Mouse (Mus musculus) liver, postnatal 0 days (tissue): ENCODE measurements around the gene Gm20696. TPM values are rescaled to one million over a fixed set of nuclear protein-coding genes. Genes with fewer than 3 reads are reported as not detected.

Experiments
- ATAC-seq: fragments of 200-750 bp; cut with Nextera tagmentation; 2 replicates; pipeline ENCODE4 v1.8.0; 2017; ENCODE audit warnings: mild to moderate bottlenecking, moderate library complexity
- DNase-seq: peaks from one replicate; pipeline ENCODE4 v3.0.0-alpha.2; 2016
- H3K27ac ChIP-seq: fragments of 300-500 bp; sonication (generic); 2 replicates; pipeline ENCODE4 v1.5.1; 2014; ENCODE audit warnings: antibody characterized with exemption, moderate library complexity, mild to moderate bottlenecking, low read depth
- H3K27me3 ChIP-seq: fragments of 300-500 bp; sonication (generic); 2 replicates; pipeline ENCODE4 v1.6.1; 2014; ENCODE audit warnings: low read length, control low read depth, mixed read lengths; ENCODE audit not compliant: insufficient read depth
- H3K36me3 ChIP-seq: fragments of 300-500 bp; sonication (generic); replicated peaks from 2 replicates; pipeline ENCODE4 v1.6.1; 2014; ENCODE audit warnings: mild to moderate bottlenecking, control low read depth, low read length, moderate library complexity, mixed read lengths; ENCODE audit not compliant: insufficient read depth
- H3K4me1 ChIP-seq: fragments of 300-500 bp; sonication (generic); 2 replicates; pipeline ENCODE4 v1.6.1; 2014; ENCODE audit warnings: antibody characterized with exemption, mild to moderate bottlenecking, control low read depth; ENCODE audit not compliant: insufficient read depth
- H3K4me2 ChIP-seq: fragments of 300-500 bp; sonication (generic); 2 replicates; pipeline ENCODE4 v1.6.1; 2014; ENCODE audit warnings: low read depth, mild to moderate bottlenecking, low read length, moderate library complexity, mixed read lengths
- H3K4me3 ChIP-seq: fragments of 300-500 bp; sonication (generic); 2 replicates; pipeline ENCODE4 v1.5.1; 2014; ENCODE audit warnings: low read depth, low read length
- H3K9ac ChIP-seq: fragments of 300-500 bp; sonication (generic); replicated peaks from 2 replicates; pipeline ENCODE4 v1.6.1; 2014; ENCODE audit warnings: mild to moderate bottlenecking, moderate library complexity
- H3K9me3 ChIP-seq: fragments of 300-500 bp; sonication (generic); 2 replicates; pipeline ENCODE4 v1.6.1; 2016; ENCODE audit warnings: mild to moderate bottlenecking, control low read depth, low read length, mixed read lengths
- CTCF ChIP-seq: sonication (generic); IDR thresholded peaks from 2 replicates; pipeline ENCODE4 v1.5.1; 2016; ENCODE audit warnings: antibody characterized with exemption, low read depth
- EP300 ChIP-seq: IDR thresholded peaks from 2 replicates; pipeline ENCODE4 v1.6.1; 2016; ENCODE audit warnings: antibody characterized with exemption, low read depth, mild to moderate bottlenecking
- WGBS: fragments of 180-500 bp; shearing (Covaris S2); extraction: QIAGEN DNeasy Blood & Tissue Kit; methylation state at CpG from one replicate; pipeline ENCODE4 v1.1.7; 2014; ENCODE audit not compliant: insufficient replicate concordance; 5-methylcytosine and 5-hydroxymethylcytosine counted together
- polyA plus RNA-seq: library from polyadenylated mRNA; unstranded; fragments of >200 nt; fragmentation: Nextera tagmentation; extraction: Ambion mirVana; gene quantifications from 2 replicates; pipeline ENCODE4 v1.2.1, GENCODE M21; 2015

The Gm20696 gene
- polyA plus RNA-seq, 1 experiment from 2014 or later, result 1.2 TPM

- Histone ChIP-seq H3K9me3 (no peaks in the 10 kb centered on the region), H3K9ac (no peak overlapping the region), H3K36me3 (no peaks in the 10 kb centered on the region), H3K27ac (no peak overlapping the region), H3K27me3 (no peaks in the 10 kb centered on the region), H3K4me1 (no peaks in the 10 kb centered on the region), H3K4me3 (no peak overlapping the region), H3K4me2 (no peak overlapping the region)
- ATAC-seq, result no peak
- DNase-seq, result no peak
- WGBS, result 84% methylated on average over 9 of the region's 9 CpGs
- TF ChIP-seq EP300 (no peak), CTCF (no peak)
Measured at GRCm38 (mm10) chr6:99475040-99475439, 191.6 kb downstream of the Gm20696 start.

DNA sequence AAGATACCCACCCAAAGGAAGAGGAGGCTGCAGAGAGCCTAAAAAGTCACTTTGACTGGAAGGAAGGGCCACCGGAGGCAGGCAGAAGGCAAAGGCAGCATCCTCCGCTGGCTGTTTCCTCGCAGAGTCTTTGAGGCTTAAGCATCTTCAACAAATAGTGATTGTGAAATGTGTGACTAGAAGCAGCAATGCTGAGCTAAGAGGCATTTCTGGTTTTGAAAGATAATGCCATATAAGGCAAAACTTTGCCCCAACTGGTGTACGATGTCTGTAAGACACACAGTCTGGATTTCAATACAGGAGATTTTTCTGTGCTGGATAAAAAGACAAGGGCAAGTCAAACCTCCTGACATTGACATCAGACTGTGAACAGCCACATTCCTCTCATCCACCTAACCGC, 195.7 kb downstream of the Gm20696 start:
- WGBS, result 70% methylated on average over 5 of the region's 5 CpGs
- DNase-seq (no peak), ATAC-seq (no peak)
- H3K27me3 ChIP-seq, result no peaks in the 10 kb centered on the region
- no peak overlapping the region for H3K4me3 ChIP-seq
- no peak overlapping the region for H3K9ac ChIP-seq
- H3K36me3 ChIP-seq, result 0 out of 2 replicates have a peak, but pooled peaks cover 3% of the 10 kb centered on the region
- H3K27ac ChIP-seq, result no peak overlapping the region
- H3K4me1 ChIP-seq, result no peaks in the 10 kb centered on the region
- no peak overlapping the region for H3K4me2 ChIP-seq
- no peaks in the 10 kb centered on the region for H3K9me3 ChIP-seq
- no peak for TF ChIP-seq EP300
- TF ChIP-seq CTCF, result no peak

GRCm38 (mm10) chr6:99469134-99469834, 197.3 kb downstream of the Gm20696 start:
- Histone ChIP-seq H3K4me3 (no peak overlapping the region), H3K4me1 (no peaks in the 10 kb centered on the region), H3K9ac (no peak overlapping the region), H3K9me3 (no peaks in the 10 kb centered on the region), H3K27ac (no peak overlapping the region), H3K4me2 (no peak overlapping the region), H3K27me3 (no peaks in the 10 kb centered on the region), H3K36me3 (0 out of 2 replicates have a peak, but pooled peaks cover 3% of the 10 kb centered on the region)
- 78% methylated on average over 12 of the region's 12 CpGs for WGBS
- ATAC-seq (no peak), DNase-seq (no peak)
- no peak for TF ChIP-seq EP300
- no peak for TF ChIP-seq CTCF

- 58% methylated on average over 3 of the region's 3 CpGs for WGBS
- DNase-seq, result no peak
- H3K4me1 ChIP-seq, result no peaks in the 10 kb centered on the region
- ATAC-seq, result no peak
- H3K9ac ChIP-seq, result no peak overlapping the region
- H3K27me3 ChIP-seq, result no peaks in the 10 kb centered on the region
- H3K9me3 ChIP-seq, result no peaks in the 10 kb centered on the region
- H3K27ac ChIP-seq, result no peak overlapping the region
- 0 out of 2 replicates have a peak, but pooled peaks cover 3% of the 10 kb centered on the region for H3K36me3 ChIP-seq
- H3K4me2 ChIP-seq, result no peak overlapping the region
- TF ChIP-seq EP300 (no peak), CTCF (no peak)
- H3K4me3 ChIP-seq, result no peak overlapping the region
Measured at GRCm38 (mm10) chr6:99467831-99468230, 198.8 kb downstream of the Gm20696 start.

DNA sequence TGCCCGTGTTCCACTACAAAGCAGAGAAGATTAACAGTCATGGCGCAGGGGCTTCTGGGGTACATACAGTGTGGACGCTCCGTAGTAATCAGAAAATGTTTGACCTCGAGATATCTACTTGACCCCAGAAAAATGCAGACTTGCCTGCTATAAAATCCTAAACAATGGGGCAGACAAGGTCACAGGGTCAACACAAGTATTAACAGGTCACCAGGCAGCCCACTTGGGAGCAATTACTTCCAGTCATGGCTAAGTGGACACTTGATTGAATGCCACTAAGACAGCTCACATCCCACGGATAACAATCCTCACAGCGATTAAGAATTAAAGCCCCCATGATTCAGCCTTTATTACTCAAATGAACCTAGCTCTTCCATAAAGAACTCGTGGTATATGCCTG, 199.5 kb downstream of the Gm20696 start:
- DNase-seq (no peak), ATAC-seq (no peak)
- Histone ChIP-seq H3K27me3 (no peaks in the 10 kb centered on the region), H3K36me3 (0 out of 2 replicates have a peak, but pooled peaks cover 3% of the 10 kb centered on the region), H3K9me3 (no peaks in the 10 kb centered on the region), H3K4me3 (no peak overlapping the region), H3K4me1 (no peaks in the 10 kb centered on the region), H3K9ac (no peak overlapping the region), H3K4me2 (no peak overlapping the region), H3K27ac (no peak overlapping the region)
- WGBS, result 71% methylated on average over 8 of the region's 8 CpGs
- TF ChIP-seq CTCF (no peak), EP300 (no peak)

DNA sequence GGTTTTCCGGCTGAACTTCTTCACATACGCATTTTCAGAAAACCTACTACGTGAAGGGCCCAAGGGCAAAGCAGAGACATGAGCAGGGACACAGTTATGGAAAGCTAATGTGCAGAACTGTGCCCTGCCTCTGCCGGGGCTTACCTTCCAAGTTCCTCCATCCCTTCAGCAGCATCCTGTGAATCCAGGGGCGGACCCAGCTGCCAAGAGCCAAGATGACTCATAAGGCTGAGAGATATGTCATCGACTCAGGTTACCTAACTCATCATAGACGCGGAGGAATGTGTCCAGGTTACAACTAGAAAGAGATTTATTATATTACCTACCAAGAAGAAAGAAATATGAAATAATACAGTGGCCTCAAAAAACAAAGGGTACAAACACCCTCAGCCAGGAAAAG, 200.2 kb downstream of the Gm20696 start:
- 77% methylated on average over 8 of the region's 8 CpGs for WGBS
- Histone ChIP-seq H3K4me1 (no peaks in the 10 kb centered on the region), H3K27ac (no peak overlapping the region), H3K9ac (no peak overlapping the region), H3K36me3 (0 out of 2 replicates have a peak, but pooled peaks cover 3% of the 10 kb centered on the region), H3K9me3 (no peaks in the 10 kb centered on the region), H3K4me2 (no peak overlapping the region), H3K27me3 (no peaks in the 10 kb centered on the region), H3K4me3 (no peak overlapping the region)
- no peak for TF ChIP-seq EP300
- TF ChIP-seq CTCF, result no peak
- ATAC-seq (no peak), DNase-seq (no peak)
